Mouse (Mus musculus) mammary gland, adult 2 months (tissue): ENCODE measurements around the gene Gm7682. TPM values are rescaled to one million over a fixed set of nuclear protein-coding genes. Genes with fewer than 3 reads are reported as not detected.

Experiments
- polyA plus RNA-seq: library from polyadenylated mRNA; depleted of rRNA; stranded (reverse); fragments of >200 nt; gene quantifications from 2 replicates; pipeline ENCODE4 v1.2.3, GENCODE M21; 2012; ENCODE audit warnings: low replicate concordance; rRNA removed

The Gm7682 gene
- not detected in 2 replicates for polyA plus RNA-seq

GRCm38 (mm10) chr5:94445484-94445883 is at the start of gene Gm7682:
Gene Gm7682, plus strand, starts transcription at chr5:94445784.

Other genes starting within 250 kb of the Gm7682 start
- not detected in 2 replicates for gene Gm3106, start 227.8 kb upstream of the Gm7682 start, polyA plus RNA-seq
- not detected in 2 replicates for gene A430089I19Rik, start 139.0 kb upstream of the Gm7682 start, polyA plus RNA-seq
- gene Gm6502, start 131.3 kb upstream of the Gm7682 start, polyA plus RNA-seq, result not detected in 2 replicates
- gene AA792892, start 106.0 kb upstream of the Gm7682 start, polyA plus RNA-seq, result not detected in 2 replicates
- gene Gm3139, start 80.5 kb downstream of the Gm7682 start, polyA plus RNA-seq, result not detected in 2 replicates
- gene Gm3147, start 170.6 kb downstream of the Gm7682 start, polyA plus RNA-seq, result not detected in 2 replicates
- not detected in 2 replicates for gene Gm6509, start 178.2 kb downstream of the Gm7682 start, polyA plus RNA-seq
- gene Gm6205, start 202.6 kb downstream of the Gm7682 start, polyA plus RNA-seq, result not detected in 2 replicates